In genomic region chr2:35433428-35433827, GRCm38 (mm10) we compare ENCODE assay signal across 11 mouse cellular contexts. TPM values are rescaled to one million over a fixed set of nuclear protein-coding genes. Genes with fewer than 3 reads are reported as not detected.
A peak's percentile ranks its signal among the peaks of the same experiment; 100 is the strongest.
DNase-seq lines count a peak whose midpoint lies in the region; ATAC-seq and TF ChIP-seq lines count a peak whose summit lies in the region.
"Had no signal": no experiment of that assay in that cellular context is flagged by ENCODE, and none has a peak within 500 bp of the region (broad histone marks: within the 10 kb centered on the region; RNA-seq: fewer than 3 reads in every experiment).

No protein-coding gene starts in this region.

- peaks cover 12% of the 10 kb centered on the region for H3K36me3 ChIP-seq in heart, embryonic 13.5 days
- no peaks in the 10 kb centered on the region for H3K36me3 ChIP-seq in kidney, postnatal 0 days (ENCODE audit: insufficient read depth, low read length)
- no peaks in the 10 kb centered on the region for H3K36me3 ChIP-seq in lung, embryonic 16.5 days (ENCODE audit: control insufficient read depth, insufficient read depth, low read length)
- H3K36me3 ChIP-seq: limb, embryonic 12.5 days; neural tube, embryonic 12.5 days had no signal

- H3K9ac ChIP-seq in heart, embryonic 13.5 days: peak overlapping the region; percentile 66; the same call in 1 of the 2 replicates
- no peak overlapping the region for H3K9ac ChIP-seq in kidney, postnatal 0 days (ENCODE audit: low read depth, low read length)
- no peak overlapping the region for H3K9ac ChIP-seq in lung, embryonic 16.5 days (ENCODE audit: low read length)
- H3K9ac ChIP-seq: limb, embryonic 12.5 days; neural tube, embryonic 12.5 days had no signal

- H3K4me2 ChIP-seq in heart, embryonic 13.5 days: peak overlapping the region; percentile 65
- no peak overlapping the region for H3K4me2 ChIP-seq in kidney, postnatal 0 days (ENCODE audit: low read length)
- no peak overlapping the region for H3K4me2 ChIP-seq in lung, embryonic 16.5 days (ENCODE audit: low read depth, low read length)
- H3K4me2 ChIP-seq: limb, embryonic 12.5 days; neural tube, embryonic 12.5 days had no signal

- WGBS in heart, embryonic 13.5 days: 60% methylated on average over 4 of the region's 4 CpGs
- 33% methylated on average over 4 of the region's 4 CpGs for WGBS in kidney, postnatal 0 days
- WGBS in lung, embryonic 16.5 days: 63% methylated on average over 4 of the region's 4 CpGs

- TF ChIP-seq CTCF in kidney, postnatal 0 days (IDR thresholded peaks at IDR 0.05; ENCODE audit: low read depth): no peak

- no peaks in the 10 kb centered on the region for H3K27me3 ChIP-seq in heart, embryonic 13.5 days (replicated peaks)
- no peaks in the 10 kb centered on the region for H3K27me3 ChIP-seq in kidney, postnatal 0 days (ENCODE audit: insufficient read depth, low read length)
- no peaks in the 10 kb centered on the region for H3K27me3 ChIP-seq in lung, embryonic 16.5 days (ENCODE audit: control insufficient read depth, insufficient read depth, low read depth, low read length)
- H3K27me3 ChIP-seq: neural tube, embryonic 12.5 days; Patski had no signal

- H3K4me3 ChIP-seq in heart, embryonic 13.5 days: no peak overlapping the region
- H3K4me3 ChIP-seq in kidney, postnatal 0 days (replicated peaks; ENCODE audit: low read depth, low read length): no peak overlapping the region
- H3K4me3 ChIP-seq in lung, embryonic 16.5 days (ENCODE audit: low read length): no peak overlapping the region
- H3K4me3 ChIP-seq: limb, embryonic 12.5 days; neural tube, embryonic 12.5 days had no signal

- peaks cover 56% of the 10 kb centered on the region for H3K4me1 ChIP-seq in heart, embryonic 13.5 days
- H3K4me1 ChIP-seq in kidney, postnatal 0 days (replicated peaks; ENCODE audit: insufficient read depth, low read length): peaks cover 26% of the 10 kb centered on the region; the same call in 1 of the 2 replicates
- peaks cover 25% of the 10 kb centered on the region for H3K4me1 ChIP-seq in lung, embryonic 16.5 days (replicated peaks; ENCODE audit: control insufficient read depth, insufficient read depth, low read length)

- intact Hi-C loops in left cerebral cortex, postnatal 4 days (cut with DNase I): no loop called here

- ATAC-seq in heart, embryonic 13.5 days (ENCODE audit: extremely low read depth, insufficient number of reproducible peaks, low FRiP score, low TSS enrichment): no peak
- ATAC-seq in kidney, postnatal 0 days (replicated peaks; ENCODE audit: low FRiP score, low read depth): no peak
- peak; percentile 29; the same call in 1 of the 2 replicates for ATAC-seq in lung, embryonic 16.5 days (ENCODE audit: low read depth)
- ATAC-seq: Patski had no signal

- peak overlapping the region; percentile 81 for H3K27ac ChIP-seq in heart, embryonic 13.5 days (replicated peaks)
- peak overlapping the region; percentile 69 for H3K27ac ChIP-seq in kidney, postnatal 0 days
- peak overlapping the region; percentile 80 for H3K27ac ChIP-seq in lung, embryonic 16.5 days (ENCODE audit: low read length)
- H3K27ac ChIP-seq: limb, embryonic 12.5 days; neural tube, embryonic 12.5 days had no signal

- no peaks in the 10 kb centered on the region for H3K9me3 ChIP-seq in heart, embryonic 13.5 days
- no peaks in the 10 kb centered on the region for H3K9me3 ChIP-seq in kidney, postnatal 0 days (replicated peaks; ENCODE audit: low read length)
- H3K9me3 ChIP-seq in lung, embryonic 16.5 days (ENCODE audit: control insufficient read depth, low read length): no peaks in the 10 kb centered on the region
- H3K9me3 ChIP-seq: limb, embryonic 12.5 days; neural tube, embryonic 12.5 days had no signal

- DNase-seq in adrenal gland, adult 2 months: peak; percentile 24
- DNase-seq in adrenal gland, postnatal 36 days: no peak
- no peak for DNase-seq in kidney, postnatal 0 days (ENCODE audit: low spot score)
- no peak for DNase-seq in MN1 (ENCODE audit: low spot score)
- no peak for DNase-seq in left cerebral cortex, postnatal 4 days
- no peak for DNase-seq in embryo, embryonic 9.5 days (ENCODE audit: extremely low spot score)

RNA-seq across cellular contexts. Expression of gene Ggta1, which starts 29.6 kb away (rescaled TPM):
- 10 to 100 TPM; 11.4 to 12.1 TPM for total RNA-seq in adrenal gland, adult 2 months (2021)
- 3.3 and 4.5 TPM in 2 replicates for polyA plus RNA-seq in adrenal gland, adult 2 months (2012; rRNA removed)
- 10 to 100 TPM in 1 of 2 experiments, 1 to 10 TPM in 1; 7.9 to 14.2 TPM for total RNA-seq in adrenal gland, postnatal 36 days (2021)
- polyA plus RNA-seq in heart, embryonic 13.5 days (2015; fragmentation: Nextera tagmentation; extraction: Ambion mirVana): 30.9 and 32.5 TPM in 2 replicates
- polyA plus RNA-seq in kidney, postnatal 0 days (2015; fragmentation: Nextera tagmentation; extraction: Ambion mirVana): 16.2 and 16.5 TPM in 2 replicates
- 21.6 and 21.9 TPM in 2 replicates for polyA plus RNA-seq in lung, embryonic 16.5 days (2015; fragmentation: Nextera tagmentation; extraction: Ambion mirVana)
- 1 to 10 TPM; 3.9 to 6.1 TPM for total RNA-seq in left cerebral cortex, postnatal 4 days (2021)

RNA-seq across cellular contexts. Expression of gene 4930402F06Rik, which starts 36.5 kb away (rescaled TPM):
- total RNA-seq in adrenal gland, adult 2 months (2021): not detected
- polyA plus RNA-seq in adrenal gland, adult 2 months (2012; rRNA removed): not detected in 2 replicates
- total RNA-seq in adrenal gland, postnatal 36 days (2021): not detected
- not detected in 2 replicates for polyA plus RNA-seq in heart, embryonic 13.5 days (2015; fragmentation: Nextera tagmentation; extraction: Ambion mirVana)
- polyA plus RNA-seq in kidney, postnatal 0 days (2015; fragmentation: Nextera tagmentation; extraction: Ambion mirVana): not detected in 2 replicates
- not detected in 2 replicates for polyA plus RNA-seq in lung, embryonic 16.5 days (2015; fragmentation: Nextera tagmentation; extraction: Ambion mirVana)
- not detected for total RNA-seq in left cerebral cortex, postnatal 4 days (2021)
- polyA plus RNA-seq: limb, embryonic 12.5 days; neural tube, embryonic 12.5 days; Patski had no signal
